ENCODE assay signal across 8 mouse cellular contexts in the genomic region with DNA sequence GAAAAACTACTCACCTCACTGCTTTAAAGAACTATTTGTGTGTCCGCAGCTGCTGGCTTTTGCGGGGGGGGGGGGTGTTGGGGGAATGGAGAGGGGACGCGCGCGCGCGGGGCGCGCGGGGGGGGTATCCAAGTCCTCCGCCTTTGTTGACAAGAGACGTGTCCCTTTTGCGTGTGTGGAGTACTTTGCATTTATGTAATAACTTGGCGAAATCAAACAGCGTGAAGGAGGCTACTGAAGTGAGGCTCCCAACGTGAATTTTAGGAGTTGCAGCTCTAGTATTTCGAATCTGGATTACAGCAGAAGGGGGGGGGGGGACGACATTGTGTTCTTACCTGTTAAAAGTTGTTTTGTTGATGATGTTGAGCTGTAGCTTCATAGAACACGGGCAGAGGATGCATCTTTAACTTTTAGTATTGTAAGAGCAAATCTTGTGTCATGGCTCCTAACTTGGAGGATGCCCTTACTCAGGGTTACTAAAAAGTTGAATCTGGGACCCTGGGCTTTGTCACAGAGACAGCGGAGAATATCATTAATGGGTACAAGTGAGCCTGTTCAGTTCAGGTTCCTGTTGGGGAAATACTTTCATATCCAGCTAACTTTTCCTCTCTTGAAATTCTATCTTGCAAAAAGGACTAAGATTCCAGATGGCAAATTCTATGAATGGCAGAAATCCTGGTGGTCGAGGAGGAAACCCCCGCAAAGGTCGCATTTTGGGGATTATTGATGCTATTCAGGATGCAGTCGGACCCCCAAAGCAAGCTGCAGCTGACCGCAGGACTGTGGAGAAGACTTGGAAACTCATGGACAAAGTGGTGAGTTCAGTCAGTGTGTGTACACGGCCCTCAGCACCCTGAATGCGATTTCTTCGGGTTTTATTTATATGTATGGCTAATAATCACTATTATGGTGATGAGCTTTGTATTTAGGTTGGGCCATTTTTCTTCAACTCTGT. TPM values are rescaled to one million over a fixed set of nuclear protein-coding genes. Genes with fewer than 3 reads are reported as not detected.
A peak's percentile ranks its signal among the peaks of the same experiment; 100 is the strongest.
DNase-seq lines count a peak whose midpoint lies in the region; ATAC-seq and TF ChIP-seq lines count a peak whose summit lies in the region.

No protein-coding gene starts in this region.

- peak overlapping the region; percentile 65 for H3K4me2 ChIP-seq in kidney, postnatal 0 days (ENCODE audit: low read length)
- H3K4me2 ChIP-seq in heart, embryonic 14.5 days (ENCODE audit: low read length): peak overlapping the region; percentile 73
- peak overlapping the region; percentile 68 for H3K4me2 ChIP-seq in lung, postnatal 0 days (replicated peaks; ENCODE audit: low read depth, low read length)

- H3K36me3 ChIP-seq in kidney, postnatal 0 days (ENCODE audit: insufficient read depth, low read length): peaks cover 5% of the 10 kb centered on the region; the same call in 1 of the 2 replicates
- H3K36me3 ChIP-seq in heart, embryonic 14.5 days (ENCODE audit: control insufficient read depth, insufficient read depth, low read length): peaks cover 24% of the 10 kb centered on the region
- H3K36me3 ChIP-seq in lung, postnatal 0 days (ENCODE audit: insufficient read depth, low read length): 0 out of 2 replicates have a peak, but pooled peaks cover 5% of the 10 kb centered on the region

- H3K4me1 ChIP-seq in kidney, postnatal 0 days (replicated peaks; ENCODE audit: insufficient read depth, low read length): peaks cover 7% of the 10 kb centered on the region; the same call in 1 of the 2 replicates
- peaks cover 5 to 24% of the 10 kb centered on the region in 2 experiments for H3K4me1 ChIP-seq in heart, embryonic 14.5 days (ENCODE audit: control insufficient read depth in 2 of 2, insufficient read depth in 2 of 2, low read length in 2 of 2)
- peaks cover 15% of the 10 kb centered on the region; the same call in 1 of the 2 replicates for H3K4me1 ChIP-seq in lung, postnatal 0 days (ENCODE audit: insufficient read depth, low read depth, low read length)

- H3K9ac ChIP-seq in kidney, postnatal 0 days (ENCODE audit: low read depth, low read length): peak overlapping the region; percentile 86
- H3K9ac ChIP-seq in heart, embryonic 14.5 days (ENCODE audit: low read length): peak overlapping the region; percentile 95
- peak overlapping the region; percentile 90 for H3K9ac ChIP-seq in lung, postnatal 0 days (replicated peaks; ENCODE audit: low read depth)

- ATAC-seq in kidney, postnatal 0 days (replicated peaks; ENCODE audit: low FRiP score, low read depth): no peak
- ATAC-seq in heart, embryonic 14.5 days (ENCODE audit: insufficient number of reproducible peaks, insufficient read depth, low FRiP score, low read depth): no peak
- no peak for ATAC-seq in lung, postnatal 0 days

- no peaks in the 10 kb centered on the region for H3K27me3 ChIP-seq in kidney, postnatal 0 days (ENCODE audit: insufficient read depth, low read length)
- no peaks in the 10 kb centered on the region for H3K27me3 ChIP-seq in heart, embryonic 14.5 days (ENCODE audit: control insufficient read depth, insufficient read depth, low read length)
- H3K27me3 ChIP-seq in lung, postnatal 0 days (replicated peaks; ENCODE audit: insufficient read depth, low read length): no peaks in the 10 kb centered on the region

- no peaks in the 10 kb centered on the region for H3K9me3 ChIP-seq in kidney, postnatal 0 days (replicated peaks; ENCODE audit: low read length)
- H3K9me3 ChIP-seq in heart, embryonic 14.5 days (ENCODE audit: control insufficient read depth, low read length): no peaks in the 10 kb centered on the region
- H3K9me3 ChIP-seq in lung, postnatal 0 days (ENCODE audit: low read length): no peaks in the 10 kb centered on the region

- no peak for TF ChIP-seq EP300 in lung, postnatal 0 days (IDR thresholded peaks at IDR 0.05)

- 16% methylated on average over 29 of the region's 29 CpGs for WGBS in kidney, postnatal 0 days
- 21% methylated on average over 28 of the region's 29 CpGs for WGBS in heart, embryonic 14.5 days
- WGBS in lung, postnatal 0 days: 15% methylated on average over 28 of the region's 29 CpGs

- H3K27ac ChIP-seq in kidney, postnatal 0 days: peak overlapping the region; percentile 95
- H3K27ac ChIP-seq in heart, embryonic 14.5 days (replicated peaks in 1 of 2; ENCODE audit: control insufficient read depth in 1 of 2, insufficient read depth in 1 of 2, low read depth in 2 of 2, low read length in 2 of 2): peak overlapping the region; percentile 80 to 97
- peak overlapping the region; percentile 97 for H3K27ac ChIP-seq in lung, postnatal 0 days (ENCODE audit: low read length)

- intact Hi-C loops in left cerebral cortex, postnatal 36 days (cut with DNase I): loop anchor here (5.0 kb wide), 1 partner anchor 150 kb away; no protein-coding TSS in a partner anchor

- TF ChIP-seq CTCF in kidney, postnatal 0 days (IDR thresholded peaks at IDR 0.05; ENCODE audit: low read depth): no peak
- TF ChIP-seq CTCF in lung, postnatal 0 days (IDR thresholded peaks at IDR 0.05): no peak

- peak overlapping the region; percentile 91 for H3K4me3 ChIP-seq in kidney, postnatal 0 days (replicated peaks; ENCODE audit: low read depth, low read length)
- peak overlapping the region; percentile 58 to 91 for H3K4me3 ChIP-seq in heart, embryonic 14.5 days (ENCODE audit: control insufficient read depth in 1 of 2, insufficient read depth in 1 of 2, low read depth in 1 of 2, low read length in 2 of 2)
- peak overlapping the region; percentile 94 for H3K4me3 ChIP-seq in lung, postnatal 0 days (ENCODE audit: low read depth, low read length)

- DNase-seq in kidney, postnatal 0 days (ENCODE audit: low spot score): peak; percentile 40
- no peak for DNase-seq in kidney, adult 9 months
- DNase-seq in adipocyte (ENCODE audit: low spot score): peak; percentile 66
- peak; percentile 65 for DNase-seq in lung, postnatal 0 days (ENCODE audit: low spot score)
- DNase-seq in urinary bladder, postnatal 25 days (ENCODE audit: low spot score): no peak
- no peak for DNase-seq in left cerebral cortex, postnatal 36 days (ENCODE audit: low spot score in 2 of 2)
- DNase-seq in gastrocnemius, postnatal 25 days: no peak

RNA-seq across cellular contexts. Expression of gene Cblb, which starts 1.6 kb away (rescaled TPM):
- 7.1 and 7.6 TPM in 2 replicates for polyA plus RNA-seq in kidney, postnatal 0 days (2015; fragmentation: Nextera tagmentation; extraction: Ambion mirVana)
- 13.3 and 14.0 TPM in 2 replicates for polyA plus RNA-seq in heart, embryonic 14.5 days (2014; fragmentation: Nextera tagmentation; extraction: Ambion mirVana)
- polyA plus RNA-seq in lung, postnatal 0 days (2015; fragmentation: Nextera tagmentation; extraction: Ambion mirVana): 8.4 and 8.7 TPM in 2 replicates
- 10 to 100 TPM; 19.3 to 21.4 TPM for total RNA-seq in left cerebral cortex, postnatal 36 days (2021)
- total RNA-seq in gastrocnemius, postnatal 25 days (2021): 10 to 100 TPM; 11.5 to 14.8 TPM

Comparison
In these comparisons a context has a peak if more than half of its experiments do, and no peak if none do; other contexts are left out.
1. DNase-seq: peak in kidney, postnatal 0 days (single experiment), adipocyte (single experiment) and lung, postnatal 0 days (single experiment); none in kidney, adult 9 months (single experiment), urinary bladder, postnatal 25 days (single experiment), left cerebral cortex, postnatal 36 days (0 of 2) and gastrocnemius, postnatal 25 days (single experiment).
2. Peak in every context shown above with its lines, with median percentiles within 50 percentile points of each other: H3K27ac ChIP-seq, H3K4me2 ChIP-seq, H3K4me3 ChIP-seq and H3K9ac ChIP-seq.